Mouse (Mus musculus): Measurements from ENCODE around the gene Fgfr2. TPM values are rescaled to one million over a fixed set of nuclear protein-coding genes. Genes with fewer than 3 reads are reported as not detected.

Gene Fgfr2
- polyA plus RNA-seq, 1 experiment from 2014 or later = 81.1 TPM

- ATAC-seq (ENCODE audit: low FRiP score) = peak; percentile 74
These were observed 2741.7 kb downstream of the Fgfr2 start for GRCm38 (mm10) chr7:130381387-130381951.

GRCm38 (mm10) chr7:130380769-130381355 lies 2742.3 kb downstream of the Fgfr2 start:
- Histone ChIP-seq H3K4me3 (no peak overlapping the region), H3K4me2 (replicated peaks) (no peak overlapping the region), H3K36me3 (no peaks in the 10 kb centered on the region), H3K9ac (no peak overlapping the region), H3K27ac (peak overlapping the region; percentile 64; the same call in 1 of the 2 replicates), H3K27me3 (no peaks in the 10 kb centered on the region), H3K9me3 (replicated peaks) (no peaks in the 10 kb centered on the region), H3K4me1 (peaks cover 11% of the 10 kb centered on the region)
- WGBS = 73% methylated on average over 8 of the region's 8 CpGs
- ATAC-seq (ENCODE audit: low FRiP score) = no peak

More at GRCm38 (mm10) chr7:130381387-130381951, 2741.7 kb downstream of the Fgfr2 start:
- Histone ChIP-seq H3K9me3 (replicated peaks) (no peaks in the 10 kb centered on the region), H3K4me1 (peaks cover 15% of the 10 kb centered on the region), H3K36me3 (no peaks in the 10 kb centered on the region), H3K27me3 (no peaks in the 10 kb centered on the region), H3K9ac (no peak overlapping the region), H3K27ac (peak overlapping the region; percentile 64; the same call in 1 of the 2 replicates), H3K4me2 (replicated peaks) (no peak overlapping the region), H3K4me3 (no peak overlapping the region)
- 48% methylated on average over 8 of the region's 8 CpGs for WGBS

DNA sequence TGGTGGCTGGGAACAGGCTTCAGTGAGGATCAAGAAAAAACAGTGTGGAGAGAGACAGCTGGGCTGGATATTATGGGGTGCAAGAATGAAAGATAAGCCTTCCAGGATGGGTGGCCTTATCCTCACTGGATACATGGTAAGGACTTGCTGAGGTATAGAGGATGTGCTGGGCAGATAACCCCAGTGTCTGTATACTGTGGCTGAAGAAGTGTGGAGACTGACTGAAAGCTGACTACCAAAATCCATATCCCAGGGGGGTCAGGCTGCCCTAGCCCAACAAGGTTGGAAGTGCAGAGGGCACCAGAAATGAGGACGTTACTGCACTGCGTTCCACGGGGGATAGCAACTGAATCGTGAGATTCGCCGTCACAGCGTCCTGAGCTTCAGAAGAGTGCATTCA lies 2742.8 kb downstream of the Fgfr2 start:
- H3K9ac ChIP-seq = no peak overlapping the region
- no peak overlapping the region for H3K4me3 ChIP-seq
- H3K27me3 ChIP-seq = no peaks in the 10 kb centered on the region
- no peak overlapping the region for H3K27ac ChIP-seq
- ATAC-seq (ENCODE audit: low FRiP score) = no peak
- no peaks in the 10 kb centered on the region for H3K36me3 ChIP-seq
- WGBS = 80% methylated on average over 7 of the region's 7 CpGs
- peaks cover 6% of the 10 kb centered on the region for H3K4me1 ChIP-seq
- no peak overlapping the region for H3K4me2 ChIP-seq (replicated peaks)
- no peaks in the 10 kb centered on the region for H3K9me3 ChIP-seq (replicated peaks)

DNA sequence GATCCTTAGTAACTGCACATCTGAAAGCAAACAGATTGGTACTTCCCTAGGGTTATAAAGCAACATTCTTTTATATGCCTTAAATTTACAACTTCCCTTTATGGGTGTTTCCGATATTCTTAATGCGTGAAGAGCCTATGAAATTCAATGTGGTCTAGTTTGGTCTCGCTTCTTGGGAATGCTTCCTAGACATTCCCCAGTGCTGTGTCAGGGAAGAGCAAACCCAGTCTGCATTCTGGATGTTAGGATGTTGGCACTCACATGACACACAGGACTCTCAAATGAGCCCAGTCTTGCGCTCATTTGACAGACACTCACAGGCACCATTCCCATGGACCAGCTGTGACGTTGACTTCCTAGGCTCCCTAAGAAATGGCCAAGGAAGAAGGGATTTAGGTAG lies 2743.3 kb downstream of the Fgfr2 start:
- no peak overlapping the region for H3K4me3 ChIP-seq
- H3K9me3 ChIP-seq (replicated peaks) = no peaks in the 10 kb centered on the region
- H3K27ac ChIP-seq = no peak overlapping the region
- no peak overlapping the region for H3K4me2 ChIP-seq (replicated peaks)
- ATAC-seq (ENCODE audit: low FRiP score) = no peak
- H3K9ac ChIP-seq = no peak overlapping the region
- 0 out of 2 replicates have a peak, but pooled peaks cover 4% of the 10 kb centered on the region for H3K4me1 ChIP-seq
- H3K36me3 ChIP-seq = no peaks in the 10 kb centered on the region
- WGBS = 90% methylated on average over 5 of the region's 5 CpGs
- no peaks in the 10 kb centered on the region for H3K27me3 ChIP-seq

DNA sequence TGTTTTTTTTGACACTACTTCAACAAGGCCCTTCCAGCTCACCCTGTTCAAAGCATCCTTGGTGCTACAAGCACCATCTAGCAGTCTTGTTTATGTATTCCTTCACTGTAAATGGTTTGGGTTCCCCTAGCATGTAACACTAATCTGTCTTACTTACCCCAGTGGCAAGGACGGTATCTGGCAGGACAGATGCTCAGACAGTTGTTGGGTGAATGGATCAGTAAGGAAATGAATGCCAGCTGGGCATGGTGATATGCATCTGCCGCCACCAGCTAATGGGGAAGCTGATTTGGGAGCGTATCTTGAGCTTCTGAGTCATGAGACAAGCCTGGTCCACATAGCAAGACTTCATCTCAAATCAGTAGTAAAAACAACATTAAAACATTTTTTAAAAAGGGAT lies 2744.8 kb downstream of the Fgfr2 start:
- whole genome bisulfite sequencing = 86% methylated on average over 3 of the region's 3 CpGs

DNA sequence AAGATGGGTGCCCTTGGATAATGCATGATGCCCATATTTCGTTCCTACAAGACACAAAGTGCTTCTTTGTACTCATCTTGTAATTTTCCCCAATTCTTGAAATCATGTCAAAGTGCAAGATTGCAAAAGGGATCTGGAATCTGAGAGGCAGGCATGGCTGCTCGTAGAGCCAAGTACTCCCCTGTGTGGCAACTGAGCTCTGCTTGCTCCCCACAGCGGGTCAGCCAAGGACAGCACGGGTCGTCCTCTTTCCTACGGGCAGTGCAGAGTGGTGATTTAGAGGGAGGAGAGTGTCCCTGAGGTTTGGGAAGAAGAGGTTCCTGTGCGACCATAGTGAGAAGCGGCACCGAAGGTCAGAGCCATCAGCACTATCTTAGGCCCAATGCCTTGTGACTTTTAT lies 2748.8 kb downstream of the Fgfr2 start:
- Histone ChIP-seq H3K36me3 (no peaks in the 10 kb centered on the region), H3K9me3 (replicated peaks) (no peaks in the 10 kb centered on the region), H3K4me2 (replicated peaks) (no peak overlapping the region), H3K27ac (no peak overlapping the region), H3K27me3 (peaks cover 4% of the 10 kb centered on the region; the same call in 1 of the 2 replicates), H3K4me1 (peaks cover 9% of the 10 kb centered on the region), H3K4me3 (no peak overlapping the region), H3K9ac (no peak overlapping the region)
- ATAC-seq (ENCODE audit: low FRiP score) = no peak
- WGBS = 87% methylated on average over 9 of the region's 9 CpGs

More for the DNA sequence above, 2744.8 kb downstream of the Fgfr2 start:
- Histone ChIP-seq H3K27me3 (no peaks in the 10 kb centered on the region), H3K9ac (no peak overlapping the region), H3K36me3 (no peaks in the 10 kb centered on the region), H3K9me3 (replicated peaks) (no peaks in the 10 kb centered on the region), H3K27ac (no peak overlapping the region), H3K4me3 (no peak overlapping the region), H3K4me2 (replicated peaks) (no peak overlapping the region), H3K4me1 (0 out of 2 replicates have a peak, but pooled peaks cover 4% of the 10 kb centered on the region)
- ATAC-seq (ENCODE audit: low FRiP score) = no peak

DNA sequence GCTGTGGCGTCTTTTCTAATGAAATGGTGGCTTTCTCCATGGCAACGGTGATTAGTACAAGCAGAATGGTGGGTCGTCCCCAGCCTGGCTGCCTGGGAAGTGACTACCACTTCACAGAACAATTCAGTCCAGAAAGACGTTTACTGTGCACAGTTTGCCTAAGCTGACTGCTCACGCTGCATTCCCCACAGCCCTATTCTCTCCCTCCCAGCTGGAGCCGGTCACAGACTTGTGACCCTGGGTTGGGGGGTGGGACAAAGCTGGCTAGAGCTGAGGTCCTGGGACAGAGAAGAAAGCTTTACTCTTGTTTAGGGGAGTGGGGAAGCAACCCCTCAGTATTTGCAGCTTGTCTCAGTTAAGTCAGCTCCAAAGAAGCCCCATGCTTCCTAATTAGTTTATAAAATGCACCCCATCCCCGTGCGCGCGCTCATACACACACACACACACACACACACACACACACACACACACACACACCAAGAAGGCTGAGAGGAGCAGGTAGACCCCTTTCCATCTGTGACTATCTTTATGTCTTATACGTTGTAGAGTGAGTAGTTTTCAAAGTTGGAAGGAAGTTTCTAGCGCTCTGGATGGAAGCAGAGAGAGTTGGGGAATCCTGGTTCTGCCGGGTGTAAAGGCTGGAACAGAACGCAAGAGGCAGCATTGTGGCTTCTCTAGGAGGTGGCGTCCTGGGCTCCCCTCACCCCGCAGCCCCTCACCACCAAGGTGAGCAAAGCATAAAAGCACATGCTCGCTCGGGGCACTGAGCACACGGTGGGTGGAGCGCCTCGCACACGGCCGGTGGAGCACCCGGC lies 2754.1 kb downstream of the Fgfr2 start:
- H3K4me1 ChIP-seq = peaks cover 33% of the 10 kb centered on the region
- H3K27me3 ChIP-seq = peaks cover 4% of the 10 kb centered on the region; the same call in 1 of the 2 replicates
- peaks cover 10% of the 10 kb centered on the region; the same call in 1 of the 2 replicates for H3K9me3 ChIP-seq (replicated peaks)
- 0 out of 2 replicates have a peak overlapping the region, but pooled peaks have one; percentile 32 for H3K9ac ChIP-seq
- peak overlapping the region; percentile 76 for H3K27ac ChIP-seq
- H3K36me3 ChIP-seq = no peaks in the 10 kb centered on the region
- H3K4me3 ChIP-seq = no peak overlapping the region
- peak; percentile 76 for ATAC-seq (ENCODE audit: low FRiP score)
- WGBS = 23% methylated on average over 24 of the region's 24 CpGs
- peak overlapping the region; percentile 45 for H3K4me2 ChIP-seq (replicated peaks)

DNA sequence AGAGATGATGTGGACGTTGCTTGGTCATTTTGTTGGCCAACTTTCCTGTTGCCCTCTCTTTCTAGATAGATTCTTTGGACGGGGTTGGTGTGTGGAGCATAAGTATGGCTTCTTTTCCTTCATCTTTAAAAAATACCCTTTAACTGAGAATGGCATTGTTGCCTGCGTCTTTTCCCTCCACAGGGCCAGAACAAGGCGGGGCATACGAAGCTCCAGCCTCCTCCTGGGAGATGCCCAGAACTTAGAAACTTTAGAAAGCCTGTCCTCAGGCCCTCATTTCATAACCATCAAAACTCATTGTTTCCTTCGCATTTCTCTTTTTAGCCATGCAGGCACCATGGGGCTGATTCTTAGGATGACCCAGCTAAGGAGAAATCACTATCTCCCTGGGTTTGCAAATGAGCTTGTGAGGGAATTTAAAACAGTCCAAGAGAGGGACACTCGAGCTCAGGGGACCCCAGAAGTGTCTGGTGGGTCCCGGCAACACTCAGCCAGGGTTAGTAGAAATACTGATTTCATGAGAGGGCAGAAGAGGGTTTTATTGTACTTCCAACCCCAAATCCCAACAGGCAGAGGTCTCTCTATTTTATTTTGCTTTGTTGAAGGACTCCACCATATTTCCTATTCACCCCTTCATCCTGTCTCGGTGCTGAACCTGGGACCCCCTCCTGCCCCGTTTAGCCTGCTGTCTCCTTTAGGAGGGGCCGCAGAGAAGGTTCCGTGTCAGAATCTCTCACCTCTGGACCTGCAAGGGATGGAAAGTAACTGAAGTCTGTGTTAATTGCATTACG lies 2754.9 kb downstream of the Fgfr2 start:
- Histone ChIP-seq H3K4me1 (peaks cover 33% of the 10 kb centered on the region), H3K4me2 (replicated peaks) (peak overlapping the region; percentile 45), H3K4me3 (no peak overlapping the region), H3K27me3 (peaks cover 4% of the 10 kb centered on the region; the same call in 1 of the 2 replicates), H3K9ac (0 out of 2 replicates have a peak overlapping the region, but pooled peaks have one; percentile 23), H3K9me3 (replicated peaks) (peaks cover 11% of the 10 kb centered on the region; the same call in 1 of the 2 replicates), H3K36me3 (no peaks in the 10 kb centered on the region), H3K27ac (peak overlapping the region; percentile 76)
- ATAC-seq (ENCODE audit: low FRiP score) = no peak; the same call in 1 of the 2 replicates
- 17% methylated on average over 13 of the region's 13 CpGs for WGBS

DNA sequence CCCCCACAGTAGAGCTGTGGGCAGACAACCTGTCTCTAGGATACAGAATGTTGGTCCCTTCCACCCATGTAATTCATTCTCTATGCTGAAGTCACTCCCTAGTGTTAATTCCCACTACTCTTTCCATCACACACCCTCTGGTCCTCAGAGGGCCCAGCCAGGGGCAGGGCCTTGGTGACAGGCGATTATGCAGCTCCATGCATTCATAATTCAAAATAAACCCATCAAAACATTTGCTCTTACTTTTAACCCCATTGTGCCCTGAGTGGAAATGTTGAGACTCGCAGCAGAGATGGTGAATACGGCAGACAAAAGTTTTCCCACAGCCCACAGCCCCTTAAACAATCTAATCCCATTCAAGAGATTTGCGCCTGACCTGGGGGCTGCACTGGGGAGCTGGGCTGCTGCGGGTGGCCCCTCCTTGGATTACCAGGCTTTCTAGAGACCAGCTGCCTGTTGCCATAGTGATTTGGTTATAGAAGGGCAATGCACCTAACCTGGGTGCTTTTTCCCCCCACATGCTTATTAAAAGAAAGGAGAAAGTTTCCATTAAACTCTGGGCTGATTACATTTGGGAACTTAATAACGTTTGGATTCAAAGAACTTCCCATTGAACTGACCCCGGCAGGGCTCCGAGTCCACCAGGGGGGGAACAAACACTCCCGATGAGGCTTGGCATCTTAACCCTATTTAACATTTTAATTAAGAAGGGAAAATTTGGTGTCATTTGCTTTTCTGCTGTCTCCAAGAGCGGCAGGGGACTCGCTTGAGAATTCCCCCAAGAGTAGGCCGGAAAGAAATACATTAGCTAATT lies 2755.7 kb downstream of the Fgfr2 start:
- Histone ChIP-seq H3K4me2 (replicated peaks) (no peak overlapping the region), H3K27me3 (peaks cover 4% of the 10 kb centered on the region; the same call in 1 of the 2 replicates), H3K4me3 (no peak overlapping the region), H3K9ac (no peak overlapping the region), H3K27ac (0 out of 2 replicates have a peak overlapping the region, but pooled peaks have one; percentile 76), H3K9me3 (replicated peaks) (peaks cover 11% of the 10 kb centered on the region; the same call in 1 of the 2 replicates), H3K4me1 (peaks cover 33% of the 10 kb centered on the region), H3K36me3 (no peaks in the 10 kb centered on the region)
- ATAC-seq (ENCODE audit: low FRiP score) = peak; percentile 82
- 10% methylated on average over 12 of the region's 12 CpGs for WGBS

- no peak overlapping the region for H3K4me3 ChIP-seq
- H3K9ac ChIP-seq = no peak overlapping the region
- peaks cover 11% of the 10 kb centered on the region; the same call in 1 of the 2 replicates for H3K9me3 ChIP-seq (replicated peaks)
- H3K27ac ChIP-seq = no peak overlapping the region
- no peaks in the 10 kb centered on the region for H3K36me3 ChIP-seq
- H3K27me3 ChIP-seq = peaks cover 3% of the 10 kb centered on the region; the same call in 1 of the 2 replicates
- WGBS = 94% methylated on average over 10 of the region's 10 CpGs
- peaks cover 33% of the 10 kb centered on the region for H3K4me1 ChIP-seq
- no peak overlapping the region for H3K4me2 ChIP-seq (replicated peaks)
- ATAC-seq (ENCODE audit: low FRiP score) = no peak
These were observed 2757.4 kb downstream of the Fgfr2 start for GRCm38 (mm10) chr7:130365711-130366110.

All from hindbrain, embryonic 12.5 days (tissue).